Mouse (Mus musculus) liver, adult 2 months (tissue): ENCODE measurements at regions not wholly inside any gene's neighbourhood (a gene's known extent, or its start where the extent isn't known, plus 50 kb on each side); places are given as distances from the start of the nearest gene placed in this dataset.

ENCODE experiments used
- CTCF ChIP-seq: fragments of 200-500 bp; IDR thresholded peaks from 2 replicates; pipeline ENCODE4 v1.5.1; 2011; ENCODE audit warnings: low read depth, low read length, control low read depth
- POLR2A ChIP-seq: fragments of 200-500 bp; IDR thresholded peaks from 2 replicates; pipeline ENCODE4 v1.6.1; 2011; ENCODE audit warnings: low read length, control low read depth; ENCODE audit not compliant: insufficient read depth; ENCODE audit errors: extremely low read depth

DNA sequence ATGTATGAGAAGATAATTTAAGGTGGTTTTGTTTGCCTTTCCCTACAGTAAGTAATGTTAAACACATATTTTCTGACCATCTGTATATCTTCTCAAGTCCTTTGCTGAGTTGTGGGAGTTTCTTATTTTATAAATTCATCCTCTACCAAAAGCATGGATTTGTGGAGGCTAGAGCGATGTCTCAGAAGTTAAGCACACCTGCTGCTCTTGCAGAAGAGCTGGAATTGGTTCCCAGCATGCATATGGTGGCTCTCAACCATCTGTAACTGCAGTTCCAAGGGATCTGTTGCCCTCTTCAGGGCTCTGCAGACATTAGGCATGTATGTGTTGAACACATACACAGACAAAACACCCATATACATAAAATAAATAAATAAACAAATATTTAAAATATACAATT is 84.2 kb downstream of the Erv3 start:
- TF ChIP-seq CTCF (no peak), POLR2A (no peak)
